Mouse (Mus musculus) heart, embryonic 14.5 days (tissue): Measurements from ENCODE around the gene Cd40. TPM values are rescaled to one million over a fixed set of nuclear protein-coding genes. Genes with fewer than 3 reads are reported as not detected.

Experiments
- ATAC-seq: fragments of 200-750 bp; cut with Nextera tagmentation; 2 replicates; pipeline ENCODE4 v1.8.0; 2017; ENCODE audit warnings: low read depth, moderate TSS enrichment; ENCODE audit not compliant: insufficient number of reproducible peaks, insufficient read depth, low FRiP score
- H3K27ac ChIP-seq, 2 experiments: fragments of 200-500 bp in 1 of 2; fragments of 300-500 bp in 1 of 2; sonication (generic) in 1 of 2; replicated peaks in 1 of 2; 2 replicates each; pipeline ENCODE4 v1.5.1; 2012 to 2014; ENCODE audit warnings: low read depth in 2 of 2, low read length in 2 of 2, control low read depth in 1 of 2, mild to moderate bottlenecking in 1 of 2, mixed read lengths in 1 of 2; ENCODE audit not compliant: control insufficient read depth in 1 of 2, insufficient read depth in 1 of 2
- H3K27me3 ChIP-seq: fragments of 300-500 bp; sonication (generic); 2 replicates; pipeline ENCODE4 v1.6.1; 2014; ENCODE audit warnings: mild to moderate bottlenecking, low read length, control low read depth; ENCODE audit not compliant: control insufficient read depth, insufficient read depth
- H3K36me3 ChIP-seq: fragments of 300-500 bp; sonication (generic); 2 replicates; pipeline ENCODE4 v1.6.1; 2014; ENCODE audit warnings: mild to moderate bottlenecking, control low read depth, low read length, mixed read lengths; ENCODE audit not compliant: control insufficient read depth, insufficient read depth
- H3K4me1 ChIP-seq, 2 experiments: fragments of 200-500 bp in 1 of 2; fragments of 300-500 bp in 1 of 2; sonication (generic) in 1 of 2; 2 replicates each; pipeline ENCODE4 v1.6.1; 2012 to 2014; ENCODE audit warnings: low read length in 2 of 2, control low read depth in 1 of 2, mixed read lengths in 1 of 2; ENCODE audit not compliant: control insufficient read depth in 2 of 2, insufficient read depth in 2 of 2
- H3K4me2 ChIP-seq: fragments of 300-500 bp; sonication (generic); 2 replicates; pipeline ENCODE4 v1.6.1; 2014; ENCODE audit warnings: mild to moderate bottlenecking, low read length
- H3K4me3 ChIP-seq, 2 experiments: fragments of 200-500 bp in 1 of 2; fragments of 300-500 bp in 1 of 2; sonication (generic) in 1 of 2; 2 replicates each; pipeline ENCODE4 v1.5.1; 2012 to 2014; ENCODE audit warnings: low read length in 2 of 2, mild to moderate bottlenecking in 2 of 2, control low read depth in 1 of 2, low read depth in 1 of 2, moderate library complexity in 1 of 2; ENCODE audit not compliant: control insufficient read depth in 1 of 2, insufficient read depth in 1 of 2
- H3K9ac ChIP-seq: fragments of 300-500 bp; sonication (generic); 2 replicates; pipeline ENCODE4 v1.6.1; 2014; ENCODE audit warnings: mild to moderate bottlenecking, low read length
- H3K9me3 ChIP-seq: fragments of 300-500 bp; sonication (generic); 2 replicates; pipeline ENCODE4 v1.6.1; 2016; ENCODE audit warnings: low read length, control low read depth; ENCODE audit not compliant: control insufficient read depth
- WGBS: fragments of 180-500 bp; shearing (Covaris S2); extraction: QIAGEN DNeasy Blood & Tissue Kit; methylation state at CpG from one replicate; pipeline ENCODE4 v1.1.7; 2014; 5-methylcytosine and 5-hydroxymethylcytosine counted together
- polyA plus RNA-seq: library from polyadenylated mRNA; unstranded; fragments of >200 nt; fragmentation: Nextera tagmentation; extraction: Ambion mirVana; gene quantifications from 2 replicates; pipeline ENCODE4 v1.2.1, GENCODE M21; 2014

Gene Cd40
- polyA plus RNA-seq, 1 experiment from 2014 or later: 5.8 TPM

DNA sequence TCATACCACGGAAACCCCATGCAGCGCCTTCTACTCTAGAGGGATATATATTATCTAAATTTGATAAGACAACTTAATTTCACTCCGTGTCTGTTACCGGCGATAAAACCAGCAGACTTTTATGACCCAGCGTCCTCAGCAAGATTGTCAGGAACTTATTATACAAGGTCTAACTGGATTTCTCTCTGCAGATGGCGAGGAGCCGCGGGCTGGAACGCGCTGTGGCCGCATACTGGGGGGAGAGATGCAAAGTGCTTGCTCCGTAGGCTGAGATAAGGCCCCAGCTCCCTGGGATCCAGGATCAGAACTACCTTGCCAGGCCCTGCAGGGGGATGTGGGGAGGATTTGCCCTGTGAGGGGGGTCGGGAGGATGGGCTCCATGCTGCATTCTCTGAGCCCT, 34.0 kb downstream of the Cd40 start:
- no peak overlapping the region for H3K9ac ChIP-seq
- no peak overlapping the region for H3K4me2 ChIP-seq
- no peaks in the 10 kb centered on the region for H3K4me1 ChIP-seq
- ATAC-seq: no peak
- H3K4me3 ChIP-seq: no peak overlapping the region
- H3K9me3 ChIP-seq: no peaks in the 10 kb centered on the region
- H3K27me3 ChIP-seq: peaks cover 28% of the 10 kb centered on the region
- 16% methylated on average over 14 of the region's 14 CpGs for WGBS
- no peaks in the 10 kb centered on the region for H3K36me3 ChIP-seq
- no peak overlapping the region for H3K27ac ChIP-seq

- ATAC-seq: no peak
- H3K9me3 ChIP-seq: no peaks in the 10 kb centered on the region
- H3K27ac ChIP-seq: no peak within 1 kb of the TSS
- no peak within 1 kb of the TSS for H3K4me2 ChIP-seq
- H3K36me3 ChIP-seq: no peaks in the 10 kb centered on the region
- H3K27me3 ChIP-seq: peaks cover 37% of the 10 kb centered on the region
- no peak within 1 kb of the TSS for H3K9ac ChIP-seq
- no peak within 1 kb of the TSS for H3K4me3 ChIP-seq
- 63% methylated on average over 2 of the region's 2 CpGs for WGBS
- no peaks in the 10 kb centered on the region for H3K4me1 ChIP-seq
These were observed 35.2 kb downstream of the Cd40 start, which contains the start of gene 1700025C18Rik for GRCm38 (mm10) chr2:165090650-165091049. Gene 1700025C18Rik, minus strand, starts transcription at chr2:165090750.

DNA sequence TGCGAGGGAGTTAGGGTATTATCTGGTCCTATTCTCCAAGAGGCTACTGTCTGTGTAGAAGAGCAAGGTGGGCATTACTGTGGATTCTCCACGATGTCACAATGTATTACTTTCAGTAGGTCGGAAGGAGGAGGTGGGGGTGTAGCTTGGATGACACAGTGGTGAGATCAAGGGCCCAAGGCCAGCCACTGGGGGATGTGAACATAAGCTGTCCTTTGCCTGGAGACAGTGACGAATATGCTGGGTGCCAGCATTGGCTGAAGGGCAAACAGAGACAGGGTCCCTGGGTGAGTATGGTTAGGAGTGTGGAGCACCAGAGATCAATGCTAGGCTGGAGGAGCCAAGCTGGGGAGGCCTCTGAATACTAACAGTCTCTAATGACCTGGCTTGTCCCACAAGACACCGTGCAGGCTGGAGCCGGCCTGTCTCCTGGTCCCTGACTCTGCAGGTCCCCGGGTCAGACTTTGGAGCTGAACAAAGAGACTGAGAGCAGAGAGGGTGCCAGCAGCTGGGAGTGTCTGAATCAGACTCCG, 36.1 kb downstream of the Cd40 start:
- WGBS: 74% methylated on average over 8 of the region's 8 CpGs
- peaks cover 45% of the 10 kb centered on the region for H3K27me3 ChIP-seq
- no peak overlapping the region for H3K9ac ChIP-seq
- no peak overlapping the region for H3K27ac ChIP-seq
- no peaks in the 10 kb centered on the region for H3K4me1 ChIP-seq
- no peak for ATAC-seq
- no peak overlapping the region for H3K4me3 ChIP-seq
- H3K36me3 ChIP-seq: no peaks in the 10 kb centered on the region
- no peaks in the 10 kb centered on the region for H3K9me3 ChIP-seq
- H3K4me2 ChIP-seq: no peak overlapping the region

GRCm38 (mm10) chr2:165092393-165092792, 37.0 kb downstream of the Cd40 start:
- no peak overlapping the region for H3K4me3 ChIP-seq
- H3K9me3 ChIP-seq: no peaks in the 10 kb centered on the region
- peaks cover 54% of the 10 kb centered on the region for H3K27me3 ChIP-seq
- no peaks in the 10 kb centered on the region for H3K36me3 ChIP-seq
- H3K4me2 ChIP-seq: no peak overlapping the region
- H3K27ac ChIP-seq: no peak overlapping the region
- 61% methylated on average over 7 of the region's 7 CpGs for WGBS
- H3K9ac ChIP-seq: no peak overlapping the region
- H3K4me1 ChIP-seq: no peaks in the 10 kb centered on the region
- no peak for ATAC-seq

GRCm38 (mm10) chr2:165096367-165096766, 40.9 kb downstream of the Cd40 start:
- Histone ChIP-seq H3K4me1 (peaks cover 6 to 7% of the 10 kb centered on the region in 2 experiments; a peak in 2 of 4 replicates), H3K27me3 (peaks cover 77% of the 10 kb centered on the region), H3K4me2 (no peak overlapping the region), H3K36me3 (no peaks in the 10 kb centered on the region), H3K27ac (no peak overlapping the region), H3K9ac (no peak overlapping the region), H3K9me3 (no peaks in the 10 kb centered on the region), H3K4me3 (no peak overlapping the region)
- 18% methylated on average over 10 of the region's 10 CpGs for WGBS
- ATAC-seq: no peak

DNA sequence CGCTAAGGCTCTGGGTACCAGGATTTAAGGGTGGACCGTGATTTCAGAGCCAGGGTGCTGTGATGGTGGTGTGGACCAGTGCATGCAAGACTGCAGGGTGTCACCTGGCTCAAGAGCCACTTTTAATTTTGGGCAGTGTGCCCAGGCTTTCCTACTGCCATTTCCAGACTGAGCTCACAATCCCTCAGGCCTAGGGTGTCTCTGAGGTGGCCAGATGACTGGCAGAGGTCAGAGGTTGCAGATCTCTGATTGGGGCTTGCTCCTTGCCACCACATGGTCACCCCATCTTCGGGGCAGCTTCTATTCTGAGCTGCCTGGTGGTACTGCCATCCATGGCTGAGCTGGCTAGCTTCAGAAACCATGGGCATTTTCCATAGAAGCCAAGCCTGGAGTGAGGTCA, 43.4 kb downstream of the Cd40 start:
- no peaks in the 10 kb centered on the region for H3K36me3 ChIP-seq

DNA sequence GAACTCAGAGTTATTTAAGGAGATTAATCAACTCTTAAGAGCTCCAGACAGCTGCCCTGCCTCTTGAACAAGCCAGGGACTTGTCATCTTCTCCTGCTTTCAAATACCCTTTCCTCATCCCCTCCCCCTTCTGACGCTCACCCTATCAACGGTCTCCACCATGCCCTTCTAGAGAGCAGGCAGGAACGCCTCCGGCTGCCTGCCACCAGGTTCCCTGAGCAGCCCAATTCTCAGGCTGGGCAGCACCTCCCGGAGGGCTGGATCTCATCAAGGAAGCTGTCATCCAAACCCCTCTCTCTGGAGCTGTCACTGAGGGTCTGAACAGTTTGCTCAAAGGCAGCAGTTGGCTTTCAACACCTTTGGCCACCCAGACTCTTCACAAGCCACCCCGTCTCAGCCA, 45.3 kb downstream of the Cd40 start:
- H3K9ac ChIP-seq: no peak overlapping the region
- no peaks in the 10 kb centered on the region for H3K36me3 ChIP-seq
- no peak overlapping the region for H3K4me2 ChIP-seq
- H3K4me3 ChIP-seq: no peak overlapping the region
- ATAC-seq: 0 out of 2 replicates have a peak, but pooled peaks have one; percentile 5
- H3K9me3 ChIP-seq: no peaks in the 10 kb centered on the region
- H3K27ac ChIP-seq: no peak overlapping the region
- peaks cover 6 to 7% of the 10 kb centered on the region in 2 experiments; a peak in 2 of 4 replicates for H3K4me1 ChIP-seq
- peaks cover 90% of the 10 kb centered on the region for H3K27me3 ChIP-seq
- under 1% methylated on average over 6 of the region's 6 CpGs for WGBS

More for the DNA sequence above, 43.4 kb downstream of the Cd40 start:
- H3K9ac ChIP-seq: no peak overlapping the region
- H3K4me1 ChIP-seq: peaks cover 6 to 7% of the 10 kb centered on the region in 2 experiments; a peak in 2 of 4 replicates
- H3K9me3 ChIP-seq: no peaks in the 10 kb centered on the region
- no peak overlapping the region for H3K27ac ChIP-seq
- H3K4me3 ChIP-seq: no peak overlapping the region
- H3K27me3 ChIP-seq: peaks cover 87% of the 10 kb centered on the region
- no peak for ATAC-seq
- 78% methylated on average over 3 of the region's 3 CpGs for WGBS
- H3K4me2 ChIP-seq: no peak overlapping the region

- Histone ChIP-seq H3K36me3 (no peaks in the 10 kb centered on the region), H3K4me2 (no peak overlapping the region), H3K27ac (no peak overlapping the region), H3K9me3 (no peaks in the 10 kb centered on the region), H3K27me3 (peaks cover 87% of the 10 kb centered on the region), H3K4me1 (peaks cover 6 to 7% of the 10 kb centered on the region in 2 experiments; a peak in 2 of 4 replicates), H3K4me3 (no peak overlapping the region), H3K9ac (no peak overlapping the region)
- WGBS: 64% methylated on average over 3 of the region's 3 CpGs
- no peak for ATAC-seq
These were observed 47.5 kb downstream of the Cd40 start for GRCm38 (mm10) chr2:165102920-165103319.
